Comparison of ENCODE assay signal across 12 mouse cellular contexts in genomic region chr7:44653773-44654172, GRCm38 (mm10). TPM values are rescaled to one million over a fixed set of nuclear protein-coding genes. Genes with fewer than 3 reads are reported as not detected.
A peak's percentile ranks its signal among the peaks of the same experiment; 100 is the strongest.
DNase-seq lines count a peak whose midpoint lies in the region; ATAC-seq and TF ChIP-seq lines count a peak whose summit lies in the region.
"Had no signal": no experiment of that assay in that cellular context is flagged by ENCODE, and none has a peak within 500 bp of the region (broad histone marks: within the 10 kb centered on the region; RNA-seq: fewer than 3 reads in every experiment).

No protein-coding gene starts in this region.

- H3K27ac ChIP-seq in heart, embryonic 11.5 days (ENCODE audit: low read depth, low read length), result no peak overlapping the region
- no peak overlapping the region for H3K27ac ChIP-seq in liver, embryonic 14.5 days
- H3K27ac ChIP-seq: limb, embryonic 10.5 days had no signal

- no peak for ATAC-seq in heart, embryonic 11.5 days (replicated peaks; ENCODE audit: insufficient number of reproducible peaks, low FRiP score, low TSS enrichment)
- no peak for ATAC-seq in G1E (ENCODE audit: extremely low read depth, insufficient number of reproducible peaks, low FRiP score, poor library complexity, severe bottlenecking)
- no peak for ATAC-seq in liver, embryonic 14.5 days (ENCODE audit: insufficient read depth)
- ATAC-seq in inflammation-experienced regulatory T-cells, adult 6 months, result no peak

- H3K27me3 ChIP-seq in heart, embryonic 11.5 days (ENCODE audit: control insufficient read depth, insufficient read depth, low read length), result no peaks in the 10 kb centered on the region
- H3K27me3 ChIP-seq in G1E (ENCODE audit: insufficient read depth, low read length), result peaks cover 2% of the 10 kb centered on the region; the same call in 1 of the 2 replicates
- H3K27me3 ChIP-seq in liver, embryonic 14.5 days (ENCODE audit: control insufficient read depth, insufficient read depth, low read length), result no peaks in the 10 kb centered on the region

- TF ChIP-seq EP300 in liver, embryonic 14.5 days (IDR thresholded peaks at IDR 0.05; ENCODE audit: low read depth), result no peak

- H3K9me3 ChIP-seq in heart, embryonic 11.5 days (replicated peaks; ENCODE audit: control insufficient read depth, low read length), result no peaks in the 10 kb centered on the region
- no peaks in the 10 kb centered on the region for H3K9me3 ChIP-seq in G1E (replicated peaks)
- H3K9me3 ChIP-seq in liver, embryonic 14.5 days (ENCODE audit: control insufficient read depth, low read length), result no peaks in the 10 kb centered on the region
- H3K9me3 ChIP-seq: limb, embryonic 10.5 days had no signal

- no peaks in the 10 kb centered on the region for H3K4me1 ChIP-seq in heart, embryonic 11.5 days (ENCODE audit: control insufficient read depth, insufficient read depth, low read length)
- H3K4me1 ChIP-seq in G1E (ENCODE audit: insufficient read depth, low read depth, low read length), result no peaks in the 10 kb centered on the region
- H3K4me1 ChIP-seq in liver, embryonic 14.5 days (replicated peaks; ENCODE audit: control insufficient read depth in 2 of 2, insufficient read depth in 2 of 2, low read length in 1 of 2), result no peaks in the 10 kb centered on the region

- peak; percentile 38 for DNase-seq in heart, postnatal 4 days
- DNase-seq in A20 (ENCODE audit: low read depth, low spot score) (peak; percentile 68), G1E (ENCODE audit: low spot score) (no peak)
- DNase-seq in liver, embryonic 14.5 days (ENCODE audit: low read depth in 3 of 3, low spot score in 3 of 3), result peak in 1 of 3 experiments; percentile 9
- no peak for DNase-seq in ovary, postnatal 36 days (ENCODE audit: low spot score)
- DNase-seq in urinary bladder, adult 2 months (ENCODE audit: low spot score), result no peak

- H3K4me3 ChIP-seq in heart, embryonic 11.5 days (ENCODE audit: low read depth, low read length), result no peak overlapping the region
- H3K4me3 ChIP-seq in G1E (ENCODE audit: low read depth, low read length), result no peak overlapping the region
- no peak overlapping the region for H3K4me3 ChIP-seq in liver, embryonic 14.5 days (ENCODE audit: insufficient read depth in 1 of 2, low read depth in 2 of 2, low read length in 2 of 2)
- H3K4me3 ChIP-seq: limb, embryonic 10.5 days; myocyte had no signal

- no peaks in the 10 kb centered on the region for H3K36me3 ChIP-seq in heart, embryonic 11.5 days (ENCODE audit: control insufficient read depth, insufficient read depth, low read length)
- no peaks in the 10 kb centered on the region for H3K36me3 ChIP-seq in G1E (replicated peaks)
- H3K36me3 ChIP-seq in liver, embryonic 14.5 days (replicated peaks; ENCODE audit: control insufficient read depth, insufficient read depth, low read depth), result no peaks in the 10 kb centered on the region
- H3K36me3 ChIP-seq: limb, embryonic 10.5 days had no signal

- TF ChIP-seq CTCF in G1E (IDR thresholded peaks at IDR 0.05; ENCODE audit: low read depth, low read length), result peak; percentile 42; the same call in 1 of the 2 replicates
- TF ChIP-seq CTCF in liver, embryonic 14.5 days (IDR thresholded peaks at IDR 0.05; ENCODE audit: low read depth), result peak; percentile 57

- no peak overlapping the region for H3K9ac ChIP-seq in heart, embryonic 11.5 days (ENCODE audit: low read depth, low read length)
- H3K9ac ChIP-seq in liver, embryonic 14.5 days (replicated peaks), result no peak overlapping the region

- H3K4me2 ChIP-seq in heart, embryonic 11.5 days, result no peak overlapping the region
- H3K4me2 ChIP-seq in liver, embryonic 14.5 days (ENCODE audit: low read depth), result no peak overlapping the region

- WGBS in heart, embryonic 11.5 days (ENCODE audit: insufficient replicate concordance), result 44% methylated on average over 8 of the region's 8 CpGs
- WGBS in liver, embryonic 14.5 days (ENCODE audit: insufficient replicate concordance), result 40% methylated on average over 8 of the region's 8 CpGs

RNA-seq across cellular contexts. Expression of gene Myh14, which starts 16.9 kb away (rescaled TPM):
- 10 to 100 TPM; 11.8 to 14.3 TPM for total RNA-seq in heart, postnatal 4 days (2021)
- polyA plus RNA-seq in heart, embryonic 11.5 days (2014; fragmentation: Nextera tagmentation; extraction: Ambion mirVana), result 0.31 and 0.56 TPM in 2 replicates
- not detected in 2 replicates for total RNA-seq in G1E (2014; fragmentation: Nextera tagmentation)
- total RNA-seq in G1E (2017), result not detected in 2 replicates
- polyA plus RNA-seq in G1E (2012), result not detected in 2 replicates
- polyA plus RNA-seq in liver, embryonic 14.5 days (2012; rRNA removed), result 0.15 and 0.75 TPM in 2 replicates
- 0.09 and 0.23 TPM in 2 replicates for polyA plus RNA-seq in liver, embryonic 14.5 days (2014; fragmentation: Nextera tagmentation; extraction: Ambion mirVana)
- polyA plus RNA-seq in inflammation-experienced regulatory T-cells, adult 6 months (2017; shearing (Covaris generic)), result not detected
- polyA plus RNA-seq in urinary bladder, adult 2 months (2012; rRNA removed), result 8.7 and 16.9 TPM in 2 replicates

RNA-seq across cellular contexts. Expression of gene Izumo2, which starts 54.8 kb away (rescaled TPM):
- not detected for total RNA-seq in heart, postnatal 4 days (2021)
- polyA plus RNA-seq in heart, embryonic 11.5 days (2014; fragmentation: Nextera tagmentation; extraction: Ambion mirVana), result not detected in 2 replicates
- not detected in 2 replicates for total RNA-seq in G1E (2014; fragmentation: Nextera tagmentation)
- total RNA-seq in G1E (2017), result not detected in 2 replicates
- not detected in 2 replicates for polyA plus RNA-seq in G1E (2012)
- not detected in 2 replicates for polyA plus RNA-seq in liver, embryonic 14.5 days (2012; rRNA removed)
- polyA plus RNA-seq in liver, embryonic 14.5 days (2014; fragmentation: Nextera tagmentation; extraction: Ambion mirVana), result not detected in 2 replicates
- not detected for polyA plus RNA-seq in inflammation-experienced regulatory T-cells, adult 6 months (2017; shearing (Covaris generic))
- not detected in 2 replicates for polyA plus RNA-seq in urinary bladder, adult 2 months (2012; rRNA removed)
- polyA plus RNA-seq: heart, embryonic 14.5 days; limb, embryonic 10.5 days; myocyte; stomach, embryonic 16.5 days had no signal

Comparison
In these comparisons a context has a peak if more than half of its experiments do, and no peak if none do; other contexts are left out.
1. DNase-seq: peak in heart, postnatal 4 days (single experiment) and A20 (single experiment); none in G1E (single experiment), ovary, postnatal 36 days (single experiment) and urinary bladder, adult 2 months (single experiment).